9 mouse cellular contexts compared by ENCODE assay signal in genomic region chr11:53627859-53628258, GRCm38 (mm10). TPM values are rescaled to one million over a fixed set of nuclear protein-coding genes. Genes with fewer than 3 reads are reported as not detected.
A peak's percentile ranks its signal among the peaks of the same experiment; 100 is the strongest.
DNase-seq lines count a peak whose midpoint lies in the region; ATAC-seq lines count a peak whose summit lies in the region.
"Had no signal": no experiment of that assay in that cellular context is flagged by ENCODE, and none has a peak within 500 bp of the region (broad histone marks: within the 10 kb centered on the region; RNA-seq: fewer than 3 reads in every experiment).

No protein-coding gene starts in this region.

- H3K9me3 ChIP-seq in limb, embryonic 11.5 days (ENCODE audit: control insufficient read depth, low read length), result no peaks in the 10 kb centered on the region
- H3K9me3 ChIP-seq in midbrain, embryonic 16.5 days (replicated peaks; ENCODE audit: control insufficient read depth, low read length, poor library complexity, severe bottlenecking), result no peaks in the 10 kb centered on the region
- H3K9me3 ChIP-seq: embryonic facial prominence, embryonic 15.5 days had no signal

- ATAC-seq in limb, embryonic 11.5 days (ENCODE audit: insufficient number of reproducible peaks, low FRiP score, low TSS enrichment, low read depth), result no peak
- ATAC-seq in midbrain, embryonic 16.5 days, result 0 out of 2 replicates have a peak, but pooled peaks have one; percentile 45

- no peak overlapping the region for H3K4me2 ChIP-seq in limb, embryonic 11.5 days (ENCODE audit: low read depth, severe bottlenecking)
- no peak overlapping the region for H3K4me2 ChIP-seq in midbrain, embryonic 16.5 days (ENCODE audit: low read length)
- H3K4me2 ChIP-seq: embryonic facial prominence, embryonic 15.5 days had no signal

- no peak overlapping the region for H3K27ac ChIP-seq in limb, embryonic 11.5 days (replicated peaks; ENCODE audit: low read depth, low read length)
- no peak overlapping the region for H3K27ac ChIP-seq in midbrain, embryonic 16.5 days (ENCODE audit: low read length)
- H3K27ac ChIP-seq: embryonic facial prominence, embryonic 15.5 days had no signal

- no peaks in the 10 kb centered on the region for H3K27me3 ChIP-seq in limb, embryonic 11.5 days (ENCODE audit: control insufficient read depth, insufficient read depth, low read length)
- no peaks in the 10 kb centered on the region for H3K27me3 ChIP-seq in midbrain, embryonic 16.5 days (ENCODE audit: control insufficient read depth, insufficient read depth, low read depth, low read length)
- H3K27me3 ChIP-seq: embryonic facial prominence, embryonic 15.5 days had no signal

- DNase-seq in 3134 (ENCODE audit: extremely low read depth, insufficient read length, low spot score), result peak; percentile 36
- peak; percentile 63 for DNase-seq in WW6 (ENCODE audit: low read depth, low spot score)
- peak; percentile 69 to 82 for DNase-seq in cerebellum, postnatal 36 days
- DNase-seq in gastrocnemius, adult 8-10 months (ENCODE audit: low spot score in 2 of 2), result peak; percentile 30 to 38
- DNase-seq in kidney, adult 8-10 months, result peak; percentile 35 to 78
- DNase-seq in limb, embryonic 11.5 days (ENCODE audit: low spot score), result peak; percentile 87
- peak; percentile 78 to 90 for DNase-seq in spleen, postnatal 4 days (ENCODE audit: low spot score in 2 of 2)

- WGBS in limb, embryonic 11.5 days, result 33% methylated on average over 1 of the region's 1 CpGs
- 4% methylated on average over 1 of the region's 1 CpGs for WGBS in midbrain, embryonic 16.5 days

- H3K4me1 ChIP-seq in limb, embryonic 11.5 days (ENCODE audit: control insufficient read depth, insufficient read depth, low read length), result no peaks in the 10 kb centered on the region
- H3K4me1 ChIP-seq in midbrain, embryonic 16.5 days (ENCODE audit: control insufficient read depth, insufficient read depth, low read length), result no peaks in the 10 kb centered on the region
- H3K4me1 ChIP-seq: embryonic facial prominence, embryonic 15.5 days had no signal

- no peaks in the 10 kb centered on the region for H3K36me3 ChIP-seq in limb, embryonic 11.5 days (ENCODE audit: control insufficient read depth, insufficient read depth, low read length)
- H3K36me3 ChIP-seq in midbrain, embryonic 16.5 days (ENCODE audit: control insufficient read depth, insufficient read depth, low read length), result no peaks in the 10 kb centered on the region
- H3K36me3 ChIP-seq: embryonic facial prominence, embryonic 15.5 days had no signal

- H3K4me3 ChIP-seq in limb, embryonic 11.5 days (ENCODE audit: low read depth, low read length), result no peak overlapping the region
- no peak overlapping the region for H3K4me3 ChIP-seq in midbrain, embryonic 16.5 days (ENCODE audit: low read depth, low read length)
- H3K4me3 ChIP-seq: embryonic facial prominence, embryonic 15.5 days had no signal

- no peak overlapping the region for H3K9ac ChIP-seq in limb, embryonic 11.5 days (ENCODE audit: low read length)
- H3K9ac ChIP-seq in midbrain, embryonic 16.5 days (ENCODE audit: low read depth, low read length), result no peak overlapping the region
- H3K9ac ChIP-seq: embryonic facial prominence, embryonic 15.5 days had no signal

RNA-seq across cellular contexts. Expression of gene Il13, which starts 6.6 kb away (rescaled TPM):
- total RNA-seq in gastrocnemius, adult 8-10 months (2022), result not detected
- polyA plus RNA-seq in limb, embryonic 11.5 days (2014; fragmentation: Nextera tagmentation; extraction: Ambion mirVana), result not detected in 2 replicates
- polyA plus RNA-seq in midbrain, embryonic 16.5 days (2015; fragmentation: Nextera tagmentation; extraction: Ambion mirVana), result not detected in 2 replicates
- polyA plus RNA-seq: embryonic facial prominence, embryonic 15.5 days had no signal

RNA-seq across cellular contexts. Expression of gene Il4, which starts 9.4 kb away (rescaled TPM):
- total RNA-seq in gastrocnemius, adult 8-10 months (2022), result not detected
- 0.88 and 2.1 TPM in 2 replicates for polyA plus RNA-seq in limb, embryonic 11.5 days (2014; fragmentation: Nextera tagmentation; extraction: Ambion mirVana)
- 5.2 and 5.5 TPM in 2 replicates for polyA plus RNA-seq in midbrain, embryonic 16.5 days (2015; fragmentation: Nextera tagmentation; extraction: Ambion mirVana)

Comparison
In these comparisons a context has a peak if more than half of its experiments do, and no peak if none do; other contexts are left out.
1. DNase-seq: peak in every context shown above with its lines; median percentile 87 in limb, embryonic 11.5 days; 84 in spleen, postnatal 4 days; 76 in cerebellum, postnatal 36 days; 63 in WW6; 56 in kidney, adult 8-10 months; 36 in 3134; 34 in gastrocnemius, adult 8-10 months.